Mouse (Mus musculus) spleen, adult 2 months (tissue): ENCODE results near the gene Emg1.

ENCODE experiments used
- CTCF ChIP-seq: fragments of 200-500 bp; IDR thresholded peaks from 2 replicates; pipeline ENCODE4 v1.5.1; 2011; ENCODE audit warnings: mild to moderate bottlenecking, inconsistent platforms; ENCODE audit not compliant: insufficient read depth, insufficient read length, insufficient replicate concordance; ENCODE audit errors: extremely low read depth
- POLR2A ChIP-seq: fragments of 200-500 bp; IDR thresholded peaks from 2 replicates; pipeline ENCODE4 v1.6.1; 2011; ENCODE audit warnings: low read depth, low read length, inconsistent platforms

DNA sequence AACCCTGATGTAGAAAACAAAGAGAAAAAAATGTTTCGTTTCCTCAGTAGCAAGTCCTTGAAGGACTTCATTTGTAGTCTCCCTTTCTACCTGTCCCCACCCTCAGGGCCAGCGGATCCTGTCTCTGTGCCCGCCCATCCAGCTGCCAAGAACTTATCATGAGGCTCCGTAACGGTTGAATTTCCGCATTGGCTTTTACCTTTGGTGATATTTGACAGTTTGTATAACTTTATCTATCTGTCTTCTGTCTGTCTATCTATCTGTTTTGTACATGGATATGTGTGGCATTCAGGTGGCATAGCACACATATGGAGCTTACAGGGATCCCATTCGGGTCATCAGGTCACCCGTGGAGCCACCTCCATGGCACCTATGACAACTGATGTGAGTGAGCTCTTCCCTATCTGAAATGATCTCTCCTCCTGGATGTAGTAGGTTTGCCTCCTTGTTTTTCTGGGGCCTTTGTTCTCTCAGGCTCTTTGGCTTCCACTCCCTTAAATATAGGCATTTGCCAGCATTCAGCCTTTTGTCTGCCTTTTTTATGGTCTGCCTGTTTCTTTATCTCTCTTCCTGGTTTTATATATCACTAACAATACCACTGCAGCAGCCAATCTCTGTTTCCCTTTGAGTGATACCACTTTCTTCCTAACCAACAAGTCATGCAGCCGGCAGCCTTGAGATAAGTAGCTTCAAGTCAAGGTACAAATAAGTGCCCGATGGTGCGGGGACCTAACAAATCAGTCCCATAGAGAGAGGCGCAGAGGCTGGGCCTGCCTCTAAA, 26.2 kb downstream of the Emg1 start:
- no peak for TF ChIP-seq POLR2A
- TF ChIP-seq CTCF = no peak
